Mouse (Mus musculus) limb, embryonic 11.5 days (tissue): ENCODE measurements around the gene Ctso. TPM values are rescaled to one million over a fixed set of nuclear protein-coding genes. Genes with fewer than 3 reads are reported as not detected.

Experiments
- ATAC-seq: fragments of 200-750 bp; cut with Nextera tagmentation; 2 replicates; pipeline ENCODE4 v1.8.0; 2017; ENCODE audit warnings: low read depth; ENCODE audit not compliant: insufficient number of reproducible peaks, low FRiP score, low TSS enrichment
- DNase-seq: peaks from one replicate; pipeline ENCODE4 v3.0.0-alpha.2; 2015; ENCODE audit warnings: low spot score
- H3K27ac ChIP-seq: fragments of 300-500 bp; sonication (generic); replicated peaks from 2 replicates; pipeline ENCODE4 v1.5.1; 2014; ENCODE audit warnings: low read depth, mild to moderate bottlenecking, low read length
- H3K27me3 ChIP-seq: fragments of 300-500 bp; sonication (generic); 2 replicates; pipeline ENCODE4 v1.6.1; 2014; ENCODE audit warnings: mild to moderate bottlenecking, low read length, mixed read lengths; ENCODE audit not compliant: control insufficient read depth, insufficient read depth
- H3K36me3 ChIP-seq: fragments of 300-500 bp; sonication (generic); 2 replicates; pipeline ENCODE4 v1.6.1; 2014; ENCODE audit warnings: mild to moderate bottlenecking, low read length, moderate library complexity, mixed read lengths; ENCODE audit not compliant: control insufficient read depth, insufficient read depth
- H3K4me1 ChIP-seq: fragments of 300-500 bp; sonication (generic); 2 replicates; pipeline ENCODE4 v1.6.1; 2014; ENCODE audit warnings: low read length, mixed read lengths; ENCODE audit not compliant: control insufficient read depth, insufficient read depth
- H3K4me2 ChIP-seq: fragments of 300-500 bp; sonication (generic); 2 replicates; pipeline ENCODE4 v1.6.1; 2014; ENCODE audit warnings: low read depth, mild to moderate bottlenecking, moderate library complexity; ENCODE audit not compliant: severe bottlenecking
- H3K4me3 ChIP-seq: fragments of 300-500 bp; sonication (generic); 2 replicates; pipeline ENCODE4 v1.5.1; 2014; ENCODE audit warnings: low read depth, low read length
- H3K9ac ChIP-seq: fragments of 300-500 bp; sonication (generic); 2 replicates; pipeline ENCODE4 v1.6.1; 2014; ENCODE audit warnings: mild to moderate bottlenecking, low read length
- H3K9me3 ChIP-seq: fragments of 300-500 bp; sonication (generic); 2 replicates; pipeline ENCODE4 v1.6.1; 2016; ENCODE audit warnings: low read length; ENCODE audit not compliant: control insufficient read depth
- WGBS: fragments of 180-500 bp; shearing (Covaris S2); extraction: QIAGEN DNeasy Blood & Tissue Kit; methylation state at CpG from one replicate; pipeline ENCODE4 v1.1.7; 2014; 5-methylcytosine and 5-hydroxymethylcytosine counted together
- polyA plus RNA-seq: library from polyadenylated mRNA; unstranded; fragments of >200 nt; fragmentation: Nextera tagmentation; extraction: Ambion mirVana; gene quantifications from 2 replicates; pipeline ENCODE4 v1.2.1, GENCODE M21; 2014

Gene Ctso
- polyA plus RNA-seq, 1 experiment from 2014 or later = 6.4 TPM

DNA sequence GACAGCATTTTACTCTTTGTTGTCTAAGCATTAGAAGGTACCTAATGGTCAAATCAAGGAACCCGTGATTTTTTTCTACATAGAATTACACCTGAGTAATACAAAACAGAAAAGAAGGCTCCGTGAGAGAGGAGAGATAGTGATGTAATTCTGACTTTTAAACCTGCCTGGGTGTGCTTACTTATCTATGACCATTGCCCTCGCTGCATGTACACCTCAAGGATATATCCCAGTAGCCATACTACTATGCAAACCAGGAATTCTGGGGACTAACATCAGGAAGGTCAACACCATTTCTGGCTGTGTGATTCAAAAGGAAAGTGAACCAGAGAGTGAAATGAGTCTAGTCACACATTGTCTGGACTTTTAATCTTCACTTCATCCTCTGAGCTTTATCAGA is 9.9 kb downstream of the Ctso start:
- H3K4me2 ChIP-seq = no peak overlapping the region
- DNase-seq (no peak), ATAC-seq (no peak)
- H3K27me3 ChIP-seq = no peaks in the 10 kb centered on the region
- H3K36me3 ChIP-seq = no peaks in the 10 kb centered on the region
- 90% methylated on average over 3 of the region's 3 CpGs for WGBS
- no peaks in the 10 kb centered on the region for H3K4me1 ChIP-seq
- no peak overlapping the region for H3K9ac ChIP-seq
- H3K4me3 ChIP-seq = no peak overlapping the region
- H3K27ac ChIP-seq = no peak overlapping the region
- H3K9me3 ChIP-seq = no peaks in the 10 kb centered on the region; the same call in 1 of the 2 replicates

DNA sequence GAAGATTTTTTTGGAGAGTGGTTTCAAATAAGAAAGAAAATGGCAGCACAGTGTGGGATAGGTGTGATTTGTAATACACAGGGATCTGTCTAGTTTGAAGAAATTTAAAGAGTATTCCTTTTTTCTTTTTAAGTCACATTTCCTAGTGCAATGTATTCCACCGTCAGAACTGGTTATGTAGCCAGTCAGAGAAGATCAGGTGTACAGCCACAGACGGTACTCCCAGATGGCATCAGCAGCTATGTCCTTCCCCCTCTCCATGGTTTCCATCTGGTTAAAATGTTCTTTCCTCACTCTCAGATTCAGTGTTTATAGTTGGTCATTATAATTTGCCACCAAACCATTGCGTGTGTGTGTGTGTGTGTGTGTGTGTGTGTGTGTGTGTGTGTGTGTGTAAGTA is 10.7 kb downstream of the Ctso start:
- Histone ChIP-seq H3K36me3 (no peaks in the 10 kb centered on the region), H3K4me2 (no peak overlapping the region), H3K27ac (no peak overlapping the region), H3K27me3 (no peaks in the 10 kb centered on the region), H3K4me1 (no peaks in the 10 kb centered on the region), H3K9me3 (no peaks in the 10 kb centered on the region; the same call in 1 of the 2 replicates), H3K9ac (no peak overlapping the region), H3K4me3 (no peak overlapping the region)
- 97% methylated on average over 3 of the region's 3 CpGs for WGBS
- DNase-seq = no peak
- no peak for ATAC-seq

DNA sequence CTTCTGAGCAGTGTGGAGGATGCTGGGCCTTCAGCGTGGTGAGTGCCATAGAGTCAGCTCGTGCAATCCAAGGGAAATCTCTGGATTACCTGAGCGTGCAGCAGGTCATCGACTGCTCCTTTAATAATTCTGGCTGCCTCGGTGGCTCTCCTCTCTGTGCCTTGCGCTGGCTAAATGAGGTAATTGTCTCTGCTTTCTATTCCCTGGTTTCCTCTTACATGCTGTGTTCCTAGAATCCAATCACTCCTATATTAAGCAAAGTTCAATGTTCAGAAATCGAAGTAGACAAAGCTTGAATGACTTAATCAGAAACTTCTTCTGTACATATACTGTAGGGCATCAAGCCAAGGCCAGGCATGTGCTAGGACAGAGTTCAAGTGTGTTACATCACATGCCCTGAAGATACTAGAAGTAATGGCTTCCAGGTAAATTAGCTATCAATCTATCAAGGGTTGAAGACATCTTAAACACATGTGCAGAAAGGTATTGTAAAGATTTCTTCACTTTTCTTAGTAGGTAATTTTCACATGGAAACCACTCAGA is 12.5 kb downstream of the Ctso start:
- DNase-seq (no peak), ATAC-seq (no peak)
- Histone ChIP-seq H3K27me3 (no peaks in the 10 kb centered on the region), H3K4me3 (no peak overlapping the region), H3K36me3 (no peaks in the 10 kb centered on the region), H3K9me3 (no peaks in the 10 kb centered on the region; the same call in 1 of the 2 replicates), H3K4me1 (no peaks in the 10 kb centered on the region), H3K4me2 (no peak overlapping the region), H3K9ac (no peak overlapping the region), H3K27ac (no peak overlapping the region)
- 91% methylated on average over 7 of the region's 7 CpGs for WGBS

DNA sequence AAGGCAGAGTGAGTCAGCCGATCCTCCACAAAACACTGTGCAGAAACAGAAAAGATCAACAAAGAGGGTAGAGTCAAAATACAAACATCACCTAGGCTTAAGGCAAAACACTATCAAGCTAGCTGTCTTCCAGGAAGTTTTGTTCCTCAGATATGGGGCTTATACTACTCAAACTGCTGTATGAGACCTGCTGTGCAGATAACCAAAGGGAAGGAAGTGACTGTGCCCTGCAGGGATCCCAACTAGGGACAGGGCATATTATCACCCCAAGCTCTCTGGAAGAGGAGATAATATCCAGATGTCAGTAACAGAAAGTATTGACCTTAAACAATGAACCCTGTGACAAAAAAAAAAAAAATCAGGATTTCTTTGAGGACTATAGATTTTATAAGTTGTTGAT is 16.6 kb downstream of the Ctso start:
- 89% methylated on average over 1 of the region's 1 CpGs for WGBS
- H3K4me2 ChIP-seq = no peak overlapping the region

DNA sequence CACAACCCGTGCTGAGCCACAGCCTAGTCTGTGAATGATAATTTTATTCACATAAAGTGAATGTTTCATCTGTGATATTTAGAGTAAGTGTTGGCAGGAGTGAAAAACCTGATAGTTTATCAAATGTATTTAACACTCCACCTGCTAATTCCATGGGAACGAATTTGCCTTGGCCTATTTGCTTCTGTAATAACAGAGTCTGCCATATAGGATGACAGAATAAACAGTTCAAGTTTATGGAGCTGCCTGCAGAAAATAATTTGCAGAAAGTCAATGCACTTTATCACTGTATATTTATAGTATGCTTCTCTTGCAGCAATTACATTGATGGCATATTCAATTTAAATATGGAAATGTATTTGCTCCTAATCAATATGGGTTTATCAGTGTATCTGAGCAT is 19.4 kb downstream of the Ctso start:
- Histone ChIP-seq H3K4me2 (no peak overlapping the region), H3K27ac (no peak overlapping the region), H3K4me3 (no peak overlapping the region), H3K27me3 (no peaks in the 10 kb centered on the region), H3K36me3 (no peaks in the 10 kb centered on the region), H3K9ac (no peak overlapping the region), H3K4me1 (no peaks in the 10 kb centered on the region), H3K9me3 (no peaks in the 10 kb centered on the region)
- DNase-seq (no peak), ATAC-seq (no peak)
- WGBS = 85% methylated on average over 2 of the region's 2 CpGs

More for the DNA sequence above, 16.6 kb downstream of the Ctso start:
- H3K4me3 ChIP-seq = no peak overlapping the region
- ATAC-seq (no peak), DNase-seq (no peak)
- H3K36me3 ChIP-seq = no peaks in the 10 kb centered on the region
- no peak overlapping the region for H3K9ac ChIP-seq
- H3K27me3 ChIP-seq = no peaks in the 10 kb centered on the region
- H3K27ac ChIP-seq = no peak overlapping the region
- H3K4me1 ChIP-seq = no peaks in the 10 kb centered on the region
- no peaks in the 10 kb centered on the region for H3K9me3 ChIP-seq

DNA sequence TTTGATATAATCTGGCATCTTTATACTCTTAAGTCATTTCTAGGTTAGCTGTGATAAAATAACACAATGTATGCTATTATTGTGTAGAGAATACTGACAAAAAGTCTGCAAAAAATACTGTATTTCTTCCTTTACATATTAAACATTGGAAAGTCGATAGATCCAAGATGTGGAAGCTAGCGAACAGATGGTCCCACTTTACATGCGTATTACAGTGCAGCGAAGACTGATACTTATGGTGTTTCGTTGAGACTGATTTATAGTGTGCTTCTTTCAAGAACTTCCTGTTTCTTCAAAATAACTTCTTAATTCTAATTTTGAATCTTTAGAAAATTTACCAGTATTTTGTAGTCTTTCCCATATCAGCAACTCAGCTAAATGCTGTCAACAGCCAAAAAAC is 25.1 kb downstream of the Ctso start:
- H3K36me3 ChIP-seq = no peaks in the 10 kb centered on the region
- H3K9ac ChIP-seq = no peak overlapping the region
- no peak for ATAC-seq
- H3K27me3 ChIP-seq = no peaks in the 10 kb centered on the region
- WGBS = 82% methylated on average over 5 of the region's 5 CpGs
- H3K4me3 ChIP-seq = no peak overlapping the region
- no peak overlapping the region for H3K4me2 ChIP-seq
- H3K27ac ChIP-seq = no peak overlapping the region
- no peaks in the 10 kb centered on the region for H3K9me3 ChIP-seq
- no peak for DNase-seq
- H3K4me1 ChIP-seq = no peaks in the 10 kb centered on the region

DNA sequence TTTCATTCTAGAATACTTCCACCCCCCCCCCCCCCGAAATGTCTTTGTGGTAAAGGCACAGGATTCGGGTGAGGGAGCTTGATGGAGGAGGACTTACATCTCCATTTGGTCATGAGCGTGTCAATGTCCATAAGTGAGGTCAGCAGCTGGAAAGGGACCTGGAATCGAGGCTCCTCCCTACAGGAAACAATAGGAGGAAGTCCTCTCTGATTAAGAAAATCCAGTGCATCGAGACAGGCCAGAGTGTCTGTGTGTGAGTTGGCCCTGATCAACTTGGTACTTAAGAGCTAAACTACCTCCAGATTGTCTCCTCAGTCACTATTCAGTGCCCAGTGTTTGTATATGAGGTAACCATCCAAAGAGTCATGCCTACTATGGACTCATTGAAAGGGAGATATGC is 28.9 kb downstream of the Ctso start:
- H3K9me3 ChIP-seq = no peaks in the 10 kb centered on the region
- H3K36me3 ChIP-seq = no peaks in the 10 kb centered on the region
- ATAC-seq = no peak
- no peaks in the 10 kb centered on the region for H3K4me1 ChIP-seq
- no peak overlapping the region for H3K4me3 ChIP-seq
- H3K9ac ChIP-seq = no peak overlapping the region
- WGBS = 85% methylated on average over 5 of the region's 5 CpGs
- no peak for DNase-seq
- H3K27ac ChIP-seq = no peak overlapping the region
- H3K4me2 ChIP-seq = no peak overlapping the region
- no peaks in the 10 kb centered on the region for H3K27me3 ChIP-seq

DNA sequence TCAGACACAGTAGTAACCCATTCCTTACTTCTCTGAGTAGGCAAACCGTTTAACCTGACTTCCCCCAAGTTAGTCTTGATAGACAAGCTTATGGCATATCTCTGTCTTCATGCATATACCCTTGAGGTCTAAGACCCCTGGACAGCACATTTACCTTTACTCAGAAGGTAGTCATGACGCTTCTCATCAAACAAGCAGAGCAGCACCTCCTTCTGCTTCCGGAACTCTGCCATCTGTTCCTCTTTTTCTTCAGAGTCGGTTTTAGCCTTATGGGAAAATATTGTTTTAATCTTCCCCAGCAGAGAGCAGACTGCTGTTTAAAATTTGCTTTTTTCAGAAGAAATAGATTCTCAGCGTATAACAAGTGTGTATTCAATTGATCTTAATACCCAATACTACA is 31.4 kb downstream of the Ctso start:
- 80% methylated on average over 5 of the region's 5 CpGs for WGBS
- H3K4me3 ChIP-seq = no peak overlapping the region

DNA sequence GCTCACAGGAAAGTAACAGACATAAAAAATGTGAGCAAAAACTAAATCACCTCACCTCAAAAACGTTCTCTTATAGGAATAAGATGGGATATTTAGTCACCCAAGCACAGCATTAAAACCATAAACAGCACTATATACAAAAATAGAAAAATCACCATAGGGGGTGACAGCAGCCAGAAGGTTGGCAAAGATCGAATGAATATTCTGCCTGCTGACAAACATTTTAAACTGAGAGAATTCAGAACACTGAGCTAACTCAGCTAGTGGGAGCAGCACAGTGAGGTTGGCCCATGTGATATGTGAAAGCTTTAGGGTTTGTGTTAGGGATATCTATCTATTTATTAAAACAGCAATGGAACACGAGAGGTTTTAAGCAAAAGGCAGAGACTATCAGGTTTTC is 32.2 kb downstream of the Ctso start:
- DNase-seq (no peak), ATAC-seq (no peak)
- Histone ChIP-seq H3K4me2 (no peak overlapping the region), H3K36me3 (no peaks in the 10 kb centered on the region), H3K9ac (no peak overlapping the region), H3K4me3 (no peak overlapping the region), H3K4me1 (no peaks in the 10 kb centered on the region), H3K27me3 (no peaks in the 10 kb centered on the region), H3K9me3 (no peaks in the 10 kb centered on the region), H3K27ac (no peak overlapping the region)
- 69% methylated on average over 3 of the region's 3 CpGs for WGBS

More for the DNA sequence above, 31.4 kb downstream of the Ctso start:
- no peaks in the 10 kb centered on the region for H3K9me3 ChIP-seq
- no peak overlapping the region for H3K27ac ChIP-seq
- H3K27me3 ChIP-seq = no peaks in the 10 kb centered on the region
- no peak for ATAC-seq
- H3K9ac ChIP-seq = no peak overlapping the region
- DNase-seq = no peak
- no peak overlapping the region for H3K4me2 ChIP-seq
- no peaks in the 10 kb centered on the region for H3K4me1 ChIP-seq
- no peaks in the 10 kb centered on the region for H3K36me3 ChIP-seq
